Comparison of ENCODE assay signal across 20 mouse cellular contexts in genomic region chr4:128857212-128857611, GRCm38 (mm10). TPM values are rescaled to one million over a fixed set of nuclear protein-coding genes. Genes with fewer than 3 reads are reported as not detected.
A peak's percentile ranks its signal among the peaks of the same experiment; 100 is the strongest.
DNase-seq lines count a peak whose midpoint lies in the region; ATAC-seq lines count a peak whose summit lies in the region.
"Had no signal": no experiment of that assay in that cellular context is flagged by ENCODE, and none has a peak within 500 bp of the region (broad histone marks: within the 10 kb centered on the region; RNA-seq: fewer than 3 reads in every experiment).

No protein-coding gene starts in this region.

- DNase-seq in midbrain, embryonic 11.5 days (ENCODE audit: low spot score, missing footprints) = peak; percentile 85
- no peak for DNase-seq in adrenal gland, postnatal 36 days
- no peak for DNase-seq in urinary bladder, adult 2 months (ENCODE audit: low spot score)
- DNase-seq: cerebellum, postnatal 25 days; heart, adult 11 months; heart, postnatal 10 days; kidney, adult 11 months; layer of hippocampus, postnatal 36 days; lung, embryonic 14.5 days; right cerebral cortex, postnatal 25 days; thymus, postnatal 14 days had no signal

- no peak overlapping the region for H3K4me2 ChIP-seq in midbrain, embryonic 11.5 days
- H3K4me2 ChIP-seq in midbrain, embryonic 13.5 days (replicated peaks) = no peak overlapping the region
- no peak overlapping the region for H3K4me2 ChIP-seq in limb, embryonic 12.5 days
- H3K4me2 ChIP-seq: hindbrain, embryonic 14.5 days; lung, embryonic 14.5 days had no signal

- no peak overlapping the region for H3K9ac ChIP-seq in midbrain, embryonic 11.5 days (ENCODE audit: low read length)
- H3K9ac ChIP-seq in midbrain, embryonic 13.5 days (replicated peaks) = no peak overlapping the region
- H3K9ac ChIP-seq in limb, embryonic 12.5 days (replicated peaks) = no peak overlapping the region
- H3K9ac ChIP-seq: hindbrain, embryonic 14.5 days; lung, embryonic 14.5 days had no signal

- H3K4me3 ChIP-seq in erythroblast, embryonic 14.5 days (replicated peaks) = peak overlapping the region; percentile 24
- no peak overlapping the region for H3K4me3 ChIP-seq in midbrain, embryonic 11.5 days (ENCODE audit: low read depth, low read length)
- H3K4me3 ChIP-seq in midbrain, embryonic 13.5 days (replicated peaks) = no peak overlapping the region
- no peak overlapping the region for H3K4me3 ChIP-seq in limb, embryonic 12.5 days (replicated peaks)
- H3K4me3 ChIP-seq: forebrain, embryonic 10.5 days; megakaryocyte, embryonic 14.5 days; myocyte had no signal

- no peaks in the 10 kb centered on the region; the same call in 1 of the 2 replicates for H3K27me3 ChIP-seq in erythroblast, embryonic 14.5 days (ENCODE audit: control insufficient read depth)
- H3K27me3 ChIP-seq in midbrain, embryonic 11.5 days (ENCODE audit: control insufficient read depth, insufficient read depth, low read length) = no peaks in the 10 kb centered on the region
- H3K27me3 ChIP-seq in midbrain, embryonic 13.5 days = no peaks in the 10 kb centered on the region
- no peaks in the 10 kb centered on the region for H3K27me3 ChIP-seq in limb, embryonic 12.5 days

- peaks cover 11% of the 10 kb centered on the region for H3K9me3 ChIP-seq in erythroblast, embryonic 14.5 days (ENCODE audit: control insufficient read depth, low read length)
- peaks cover 3% of the 10 kb centered on the region; the same call in 1 of the 2 replicates for H3K9me3 ChIP-seq in midbrain, embryonic 11.5 days (ENCODE audit: control insufficient read depth, low read length)
- no peaks in the 10 kb centered on the region for H3K9me3 ChIP-seq in midbrain, embryonic 13.5 days
- peaks cover 7% of the 10 kb centered on the region for H3K9me3 ChIP-seq in limb, embryonic 12.5 days

- no peak for ATAC-seq in erythroblast, adult 5-6 weeks (replicated peaks; ENCODE audit: low FRiP score, poor library complexity, severe bottlenecking)
- no peak for ATAC-seq in midbrain, embryonic 11.5 days (ENCODE audit: low FRiP score)
- ATAC-seq in midbrain, embryonic 13.5 days = no peak
- no peak for ATAC-seq in limb, embryonic 12.5 days (ENCODE audit: insufficient number of reproducible peaks, insufficient read depth, low FRiP score, low TSS enrichment, low read depth)
- ATAC-seq in megakaryocyte progenitor cell, adult 5-6 weeks (replicated peaks; ENCODE audit: poor library complexity) = peak; percentile 51

- H3K27ac ChIP-seq in midbrain, embryonic 11.5 days (ENCODE audit: low read depth, low read length) = no peak overlapping the region
- no peak overlapping the region for H3K27ac ChIP-seq in midbrain, embryonic 13.5 days
- 0 out of 2 replicates have a peak overlapping the region, but pooled peaks have one; percentile 50 for H3K27ac ChIP-seq in limb, embryonic 12.5 days
- H3K27ac ChIP-seq: hindbrain, embryonic 14.5 days had no signal

- peaks cover 58% of the 10 kb centered on the region for H3K4me1 ChIP-seq in erythroblast, embryonic 14.5 days (ENCODE audit: control insufficient read depth)
- no peaks in the 10 kb centered on the region for H3K4me1 ChIP-seq in midbrain, embryonic 11.5 days (ENCODE audit: control insufficient read depth, insufficient read depth, low read length)
- H3K4me1 ChIP-seq in midbrain, embryonic 13.5 days (replicated peaks) = no peaks in the 10 kb centered on the region; the same call in 1 of the 2 replicates
- peaks cover 3% of the 10 kb centered on the region; the same call in 1 of the 2 replicates for H3K4me1 ChIP-seq in limb, embryonic 12.5 days (replicated peaks)

- 70% methylated on average over 2 of the region's 2 CpGs for WGBS in midbrain, embryonic 11.5 days
- 69% methylated on average over 2 of the region's 2 CpGs for WGBS in midbrain, embryonic 13.5 days
- WGBS in limb, embryonic 12.5 days = 58% methylated on average over 2 of the region's 2 CpGs

- peaks cover 7% of the 10 kb centered on the region for H3K36me3 ChIP-seq in erythroblast, embryonic 14.5 days (ENCODE audit: control insufficient read depth)
- no peaks in the 10 kb centered on the region for H3K36me3 ChIP-seq in midbrain, embryonic 11.5 days (ENCODE audit: control insufficient read depth, insufficient read depth, low read length)
- H3K36me3 ChIP-seq in midbrain, embryonic 13.5 days = no peaks in the 10 kb centered on the region
- no peaks in the 10 kb centered on the region for H3K36me3 ChIP-seq in limb, embryonic 12.5 days
- H3K36me3 ChIP-seq: forebrain, embryonic 10.5 days had no signal

RNA-seq across cellular contexts. Expression of gene Trim62, which starts 26.2 kb away (rescaled TPM):
- not detected in 2 replicates for polyA plus RNA-seq in erythroblast, embryonic 14.5 days (2012)
- total RNA-seq in erythroblast, adult 5-6 weeks (2015; ENCODE audit: low replicate concordance) = not detected in 2 replicates
- not detected in 2 replicates for total RNA-seq in erythroblast, adult 5-6 weeks (2017; ENCODE audit: low replicate concordance)
- 8.3 and 10.3 TPM in 2 replicates for polyA plus RNA-seq in midbrain, embryonic 11.5 days (2014; fragmentation: Nextera tagmentation; extraction: Ambion mirVana)
- polyA plus RNA-seq in midbrain, embryonic 13.5 days (2015; fragmentation: Nextera tagmentation; extraction: Ambion mirVana) = 11.3 and 15.9 TPM in 2 replicates
- polyA plus RNA-seq in limb, embryonic 12.5 days (2016; fragmentation: Nextera tagmentation; extraction: Ambion mirVana) = 11.4 and 13.0 TPM in 2 replicates
- 0.62 and 0.66 TPM in 2 replicates for total RNA-seq in megakaryocyte progenitor cell, adult 5-6 weeks (2015)
- total RNA-seq in megakaryocyte progenitor cell, adult 5-6 weeks (2017) = 0.33 and 0.41 TPM in 2 replicates
- total RNA-seq in adrenal gland, postnatal 36 days (2021) = 10 to 100 TPM in 1 of 2 experiments, 1 to 10 TPM in 1; 8.1 to 12.0 TPM
- polyA plus RNA-seq in urinary bladder, adult 2 months (2012; rRNA removed) = 23.4 and 30.0 TPM in 2 replicates

RNA-seq across cellular contexts. Expression of gene Zfp362, which starts 51.4 kb away (rescaled TPM):
- polyA plus RNA-seq in erythroblast, embryonic 14.5 days (2012) = 6.5 and 6.7 TPM in 2 replicates
- total RNA-seq in erythroblast, adult 5-6 weeks (2015; ENCODE audit: low replicate concordance) = 2.1 and 4.6 TPM in 2 replicates
- total RNA-seq in erythroblast, adult 5-6 weeks (2017; ENCODE audit: low replicate concordance) = 0.09 and 0.98 TPM in 2 replicates
- polyA plus RNA-seq in midbrain, embryonic 11.5 days (2014; fragmentation: Nextera tagmentation; extraction: Ambion mirVana) = 30.1 and 31.7 TPM in 2 replicates
- 38.8 and 44.0 TPM in 2 replicates for polyA plus RNA-seq in midbrain, embryonic 13.5 days (2015; fragmentation: Nextera tagmentation; extraction: Ambion mirVana)
- 47.6 and 52.1 TPM in 2 replicates for polyA plus RNA-seq in limb, embryonic 12.5 days (2016; fragmentation: Nextera tagmentation; extraction: Ambion mirVana)
- total RNA-seq in megakaryocyte progenitor cell, adult 5-6 weeks (2015) = 20.5 and 22.2 TPM in 2 replicates
- total RNA-seq in megakaryocyte progenitor cell, adult 5-6 weeks (2017) = 4.7 and 5.7 TPM in 2 replicates
- total RNA-seq in adrenal gland, postnatal 36 days (2021) = 10 to 100 TPM; 26.8 TPM
- polyA plus RNA-seq in urinary bladder, adult 2 months (2012; rRNA removed) = 14.0 and 24.4 TPM in 2 replicates
